Mouse (Mus musculus) olfactory bulb, adult 2 months (tissue): ENCODE data around the gene Amph.

Experiments
- CTCF ChIP-seq: fragments of 200-500 bp; IDR thresholded peaks from 2 replicates; pipeline ENCODE4 v1.5.1; 2012; ENCODE audit warnings: low read depth, mild to moderate bottlenecking, low read length, moderate library complexity; ENCODE audit not compliant: insufficient read depth
- POLR2A ChIP-seq: fragments of 200-500 bp; IDR thresholded peaks from 2 replicates; pipeline ENCODE4 v1.6.1; 2012; ENCODE audit warnings: mild to moderate bottlenecking, low read depth, low read length, moderate library complexity; ENCODE audit not compliant: insufficient read depth

DNA sequence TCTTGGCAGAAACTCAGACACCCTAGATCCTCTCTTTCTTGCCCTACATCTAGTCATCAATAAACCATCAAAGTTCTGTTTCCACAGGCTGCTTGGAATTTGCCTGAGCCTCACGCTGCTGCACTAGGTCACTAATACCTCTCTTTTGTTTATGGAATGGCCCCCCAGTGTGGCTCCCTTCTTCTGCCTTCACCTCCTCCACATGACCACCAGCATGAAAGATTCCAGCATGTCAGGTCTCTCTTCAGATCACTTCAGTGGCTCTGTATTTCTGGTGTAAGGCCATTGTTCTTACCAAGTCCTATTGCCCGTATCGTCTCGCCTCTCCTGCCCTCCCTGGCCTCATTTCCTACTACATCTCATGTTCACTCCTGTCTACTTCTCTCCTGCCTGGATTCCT, 39.3 kb downstream of the Amph start:
- no peak for TF ChIP-seq CTCF
- no peak for TF ChIP-seq POLR2A
